Mouse (Mus musculus): ENCODE results near the gene Them7. TPM values are rescaled to one million over a fixed set of nuclear protein-coding genes. Genes with fewer than 3 reads are reported as not detected.

Them7 gene
- total RNA-seq (2015) (0.65 TPM in 1 of 2 replicates, not detected in the other), total RNA-seq (2017) (0.81 TPM in 1 of 2 replicates, not detected in the other)

DNA sequence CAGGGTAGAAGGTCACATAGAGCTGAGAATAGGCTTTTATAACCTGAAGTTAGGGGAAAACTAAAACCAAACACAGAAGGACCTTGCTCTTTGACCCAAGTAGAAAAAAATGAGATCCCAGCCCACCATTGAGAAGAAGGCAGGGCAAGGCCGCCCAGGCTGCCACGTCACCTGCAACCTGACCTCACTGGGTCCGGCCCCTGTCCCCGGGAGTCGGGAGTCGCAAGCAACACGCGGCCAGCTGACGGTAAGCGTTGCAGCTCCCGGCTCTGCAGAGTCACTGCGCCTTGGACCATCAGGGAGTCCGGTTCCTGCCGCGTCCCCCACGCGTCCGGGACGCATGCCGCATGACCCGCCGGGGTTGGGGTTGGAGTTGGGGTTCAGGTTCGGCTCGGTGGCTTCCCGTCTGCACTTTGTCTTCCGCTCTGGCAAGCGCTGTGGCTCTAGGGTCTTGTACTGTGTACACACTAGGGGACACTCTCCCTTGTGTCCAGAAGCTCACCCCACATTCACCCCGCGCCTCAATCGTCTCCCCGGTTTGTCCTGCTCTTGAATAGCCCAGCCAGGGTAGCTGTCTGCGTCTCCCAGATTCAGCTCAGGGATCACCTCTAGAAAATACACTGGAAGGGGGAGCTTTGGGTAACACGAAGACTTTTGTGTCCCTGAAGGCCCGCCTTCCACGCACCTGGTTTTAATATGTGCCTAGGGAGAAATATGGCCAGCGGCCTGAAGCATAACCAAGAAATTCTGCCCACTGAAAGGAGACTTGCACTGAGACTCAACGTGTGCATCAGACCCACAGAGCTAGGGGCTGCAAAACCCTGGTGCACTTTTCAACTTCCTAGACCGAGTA is at the start of gene Them7:
Gene Them7, plus strand, starts transcription at position 187 of the 853 bp plus-strand sequence.
- peak; percentile 62 for ATAC-seq (ENCODE audit: poor library complexity, severe bottlenecking)

DNA sequence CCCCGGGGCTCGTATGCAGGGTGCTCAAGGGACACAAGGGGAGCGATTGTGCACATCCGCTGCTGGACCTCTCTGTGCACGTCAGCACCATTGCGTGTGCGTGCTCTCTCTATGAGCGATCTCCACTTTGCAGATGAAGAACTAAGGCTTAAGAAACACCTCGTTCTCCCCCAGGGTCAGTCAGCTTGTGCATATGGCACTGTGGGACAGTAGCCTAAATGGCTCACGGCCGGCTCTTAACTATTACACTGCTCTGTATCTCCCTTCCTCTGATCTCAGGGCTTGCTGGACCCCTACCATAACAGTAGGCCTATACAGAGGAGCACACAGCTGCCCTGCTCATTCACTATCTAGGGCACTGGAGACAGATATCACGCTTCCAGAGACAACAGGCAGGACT is 45.2 kb upstream of the Them7 start:
- no peak for ATAC-seq (ENCODE audit: poor library complexity, severe bottlenecking)

- ATAC-seq (ENCODE audit: poor library complexity, severe bottlenecking), result no peak
Measured at GRCm38 (mm10) chr2:105182501-105182900, 41.6 kb upstream of the Them7 start.

- peak; percentile 47; the same call in 1 of the 2 replicates for ATAC-seq (ENCODE audit: poor library complexity, severe bottlenecking)
Measured at GRCm38 (mm10) chr2:105185140-105185539, 39.0 kb upstream of the Them7 start.

- ATAC-seq (ENCODE audit: poor library complexity, severe bottlenecking), result no peak
Measured at GRCm38 (mm10) chr2:105185768-105186529, 38.2 kb upstream of the Them7 start.

DNA sequence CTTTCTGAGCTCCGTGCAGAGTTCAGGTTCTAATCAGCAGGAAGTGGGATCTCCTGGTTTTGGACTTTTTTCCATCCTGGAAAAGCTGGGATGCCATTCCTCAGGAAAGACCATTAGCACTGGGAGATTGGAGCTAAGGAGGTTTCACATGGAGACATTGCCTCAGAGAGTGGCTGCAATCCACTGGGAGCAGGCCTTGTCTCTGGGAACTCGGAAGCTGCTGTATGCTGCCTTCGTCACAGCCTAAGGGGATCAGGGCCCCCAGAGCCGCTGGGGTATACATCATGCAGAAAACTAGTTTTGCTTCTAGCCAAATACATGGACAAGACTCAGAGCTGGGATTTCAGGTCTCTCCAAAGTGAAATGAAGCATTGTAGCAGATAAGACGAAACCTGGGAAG is 37.5 kb upstream of the Them7 start:
- no peak for ATAC-seq (ENCODE audit: poor library complexity, severe bottlenecking)

- ATAC-seq (ENCODE audit: poor library complexity, severe bottlenecking), result peak; percentile 65
Measured at GRCm38 (mm10) chr2:105188182-105188581, 35.9 kb upstream of the Them7 start.

DNA sequence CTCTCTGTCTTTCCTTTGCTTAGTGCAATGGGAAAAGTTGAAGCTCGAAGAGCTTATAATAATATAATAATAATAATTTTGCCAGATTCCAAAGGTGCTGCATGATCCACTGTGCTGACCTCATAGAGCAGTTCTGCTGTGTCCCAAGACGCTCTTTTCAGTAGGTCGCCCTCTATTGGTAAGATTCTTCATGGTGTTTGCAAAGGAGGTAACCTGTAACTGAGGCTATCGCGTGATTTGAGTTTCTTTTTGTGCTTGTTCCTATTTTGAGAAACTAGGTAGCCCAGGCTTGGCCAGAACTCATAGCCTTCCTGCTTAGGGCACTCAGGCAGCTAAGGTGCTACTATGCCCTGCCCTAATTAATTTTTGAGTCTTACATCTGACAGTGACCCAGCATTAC is 34.8 kb upstream of the Them7 start:
- peak; percentile 41 for ATAC-seq (ENCODE audit: poor library complexity, severe bottlenecking)

DNA sequence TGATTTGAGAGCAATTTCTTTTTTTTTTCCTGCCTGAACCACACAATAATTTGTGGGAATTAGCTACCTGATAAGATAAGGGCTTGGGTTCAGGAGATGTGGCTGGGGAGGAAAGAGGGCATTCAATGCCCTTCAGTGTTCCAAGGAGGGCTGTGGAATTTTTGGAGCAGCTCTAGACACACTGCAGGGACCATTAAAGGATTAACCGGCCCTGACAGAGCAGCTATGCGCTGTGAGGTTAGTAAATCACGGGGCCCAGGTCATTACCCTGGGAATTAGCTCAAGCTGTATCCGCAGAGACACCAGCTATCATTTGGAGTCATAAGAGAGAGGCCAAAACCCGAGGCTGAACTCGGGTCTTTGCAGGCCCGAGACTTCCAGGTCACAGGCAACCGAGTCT is 24.0 kb upstream of the Them7 start:
- ATAC-seq (ENCODE audit: poor library complexity, severe bottlenecking), result no peak

DNA sequence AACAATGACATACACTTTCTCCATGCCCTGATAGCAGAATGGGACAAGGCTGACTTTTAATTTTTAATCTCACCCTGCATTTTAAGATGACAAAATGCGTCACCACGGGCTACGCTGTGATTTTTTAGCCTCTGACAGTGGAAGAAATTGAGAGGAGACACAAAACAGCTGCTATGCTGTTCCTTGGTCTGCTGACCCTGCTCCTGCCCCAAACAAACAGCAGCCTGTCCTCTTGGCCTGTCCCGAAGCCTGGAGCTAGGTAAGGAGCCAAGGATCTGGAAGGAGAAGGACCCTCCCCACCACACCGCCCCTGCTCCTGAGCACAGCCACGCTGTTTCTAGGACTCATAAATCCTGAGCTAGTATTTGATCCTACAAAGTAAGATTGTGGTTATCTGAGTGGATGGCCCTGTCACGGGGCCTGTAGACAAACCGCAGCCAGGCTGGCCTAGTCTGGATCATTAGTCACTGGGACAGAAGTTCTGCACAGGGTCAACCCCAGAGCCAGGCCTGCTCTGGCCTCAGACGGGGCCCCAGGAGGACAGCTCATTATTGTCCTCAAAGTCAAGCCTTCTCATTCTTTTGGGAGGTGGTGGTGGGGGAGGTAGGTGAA is 17.5 kb upstream of the Them7 start:
- ATAC-seq (ENCODE audit: poor library complexity, severe bottlenecking), result no peak

- ATAC-seq (ENCODE audit: poor library complexity, severe bottlenecking), result no peak
Measured at GRCm38 (mm10) chr2:105212839-105213238, 11.3 kb upstream of the Them7 start.

- no peak for ATAC-seq (ENCODE audit: poor library complexity, severe bottlenecking)
Measured at GRCm38 (mm10) chr2:105215914-105216313, 8.2 kb upstream of the Them7 start.

GRCm38 (mm10) chr2:105219229-105219628 is 4.9 kb upstream of the Them7 start:
- no peak for ATAC-seq (ENCODE audit: poor library complexity, severe bottlenecking)

DNA sequence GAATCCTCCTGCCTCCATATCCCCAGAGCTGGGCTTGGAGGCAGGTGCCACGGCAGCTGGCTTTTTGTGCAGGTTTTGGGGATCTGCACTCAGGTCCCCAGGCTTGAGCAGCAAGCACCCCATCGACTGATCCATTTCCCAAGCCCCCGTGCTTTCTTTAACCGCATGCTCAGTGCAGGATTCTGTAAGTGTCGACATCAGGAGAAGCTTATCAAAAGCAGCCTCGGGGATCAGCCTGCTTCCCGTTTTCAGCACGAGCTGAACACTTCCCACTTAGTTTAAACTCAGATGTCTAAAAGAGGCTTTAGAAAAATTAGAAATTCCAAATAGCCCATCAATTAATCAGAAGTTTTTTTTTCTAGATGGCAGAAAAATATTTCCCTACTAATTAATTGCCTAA is 4.5 kb upstream of the Them7 start:
- ATAC-seq (ENCODE audit: poor library complexity, severe bottlenecking), result peak; percentile 51

DNA sequence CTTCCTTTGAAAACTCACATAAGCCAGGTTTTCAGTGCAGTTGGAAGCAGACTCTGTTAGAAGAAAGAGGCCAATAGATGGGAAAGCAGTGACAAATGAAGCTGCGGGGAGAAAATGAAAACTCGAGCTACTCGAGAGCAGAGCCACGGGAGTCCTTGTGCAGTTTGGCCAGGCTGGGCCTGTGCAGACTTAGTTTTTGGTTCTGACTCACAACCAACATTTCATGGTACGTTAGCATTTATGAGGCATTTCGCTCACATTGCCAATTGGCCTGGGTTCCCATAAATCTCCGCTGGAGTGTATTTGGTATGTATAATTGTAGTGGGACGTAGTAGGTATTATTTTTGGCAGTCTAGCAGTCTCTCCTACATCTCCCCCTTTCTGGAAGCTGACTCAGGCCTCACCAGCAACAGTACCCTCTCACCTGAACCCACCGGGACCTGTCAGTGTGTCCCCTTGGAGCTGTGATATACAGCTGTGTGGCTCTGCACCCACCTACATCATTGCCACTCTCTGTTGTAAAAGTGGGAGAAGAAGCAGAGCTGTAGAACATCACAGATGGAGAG is 3.3 kb upstream of the Them7 start:
- ATAC-seq (ENCODE audit: poor library complexity, severe bottlenecking), result no peak

- no peak for ATAC-seq (ENCODE audit: poor library complexity, severe bottlenecking)
Measured at GRCm38 (mm10) chr2:105223606-105224005, 514 bp upstream of the Them7 start.

GRCm38 (mm10) chr2:105224987-105225375 is 861 bp downstream of the Them7 start:
- ATAC-seq (ENCODE audit: poor library complexity, severe bottlenecking), result peak; percentile 56

DNA sequence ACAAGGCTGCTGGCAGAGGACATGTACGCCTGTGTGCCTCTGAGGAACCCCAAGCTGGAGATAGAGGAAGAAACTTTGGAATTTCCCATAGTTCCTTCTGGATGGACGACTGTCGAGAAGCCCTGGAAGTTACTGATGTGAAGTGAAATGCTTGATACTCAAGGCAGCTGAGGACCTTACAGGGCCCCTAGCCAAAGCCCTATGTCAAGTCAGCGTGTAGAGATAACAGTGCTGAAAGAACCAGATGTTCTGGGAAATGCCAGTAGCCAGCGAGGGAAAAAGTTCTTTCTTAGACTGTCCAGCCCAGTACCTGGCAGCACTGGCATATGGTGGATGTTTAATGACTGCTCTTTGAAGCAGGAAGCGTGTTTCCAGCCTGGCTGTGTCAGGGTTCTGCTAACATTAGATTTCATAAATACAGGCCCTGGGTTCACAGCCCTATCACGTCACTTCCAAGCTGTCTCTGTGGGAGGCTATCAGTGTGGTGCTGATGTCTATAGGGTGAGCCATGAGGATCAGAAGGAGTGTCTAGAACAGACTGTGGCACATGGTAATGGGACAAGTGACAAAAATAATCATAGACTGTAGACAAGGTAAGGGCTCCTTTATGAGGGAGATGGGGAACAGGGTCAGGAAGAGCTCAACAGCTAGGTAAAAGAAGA is 2.3 kb downstream of the Them7 start:
- no peak for ATAC-seq (ENCODE audit: poor library complexity, severe bottlenecking)

- no peak for ATAC-seq (ENCODE audit: poor library complexity, severe bottlenecking)
Measured at GRCm38 (mm10) chr2:105228416-105228815, 4.3 kb downstream of the Them7 start.

DNA sequence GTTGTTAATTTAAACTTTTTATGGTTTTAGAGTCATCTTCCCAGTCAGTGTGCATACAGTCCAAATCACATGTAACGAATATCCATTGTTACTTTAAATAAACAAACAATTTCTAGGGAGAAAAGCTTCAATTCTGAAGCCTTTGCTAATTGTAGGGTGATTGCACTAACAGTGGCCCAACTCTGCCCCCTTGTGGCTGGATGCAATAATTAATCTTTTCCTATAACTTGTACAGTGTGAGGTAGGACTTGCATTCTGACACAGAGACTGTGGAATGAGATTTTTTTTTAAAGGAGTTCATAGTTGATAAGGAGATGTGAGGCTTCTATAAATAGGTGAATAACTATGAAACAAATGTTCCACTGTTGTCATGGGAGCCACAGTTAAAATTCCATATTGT is 6.2 kb downstream of the Them7 start:
- ATAC-seq (ENCODE audit: poor library complexity, severe bottlenecking), result peak; percentile 78

GRCm38 (mm10) chr2:105232386-105232785 is 8.3 kb downstream of the Them7 start:
- no peak for ATAC-seq (ENCODE audit: poor library complexity, severe bottlenecking)
